Mouse (Mus musculus) left cerebral cortex, postnatal 10 days (tissue): ENCODE results near the gene Coro2b. TPM values are rescaled to one million over a fixed set of nuclear protein-coding genes. Genes with fewer than 3 reads are reported as not detected.

Source experiments
- DNase-seq, 2 experiments: peaks; one replicate each; pipeline ENCODE4 v3.0.0; 2021 to 2022; ENCODE audit warnings: low spot score in 2 of 2, mixed read lengths in 1 of 2; ENCODE audit errors: extremely low spot score in 1 of 2
- intact Hi-C: fragments of 180-260 bp; cut with DNase I; formaldehyde crosslinking; loops from one replicate; pipeline ENCODE4 v1.15.1; 2025
- total RNA-seq, 2 experiments: library from RNA; stranded (reverse); gene quantifications; 2 replicates each; pipeline ENCODE4 v1.2.3; 2021

The Coro2b gene
- total RNA-seq, 2 experiments from 2014 or later = 107 to 113 TPM

- intact Hi-C loops = no loop called here
These were observed 106.1 kb downstream of the Coro2b start for GRCm38 (mm10) chr9:62430741-62431140.

GRCm38 (mm10) chr9:62427010-62427409 is 109.8 kb downstream of the Coro2b start:
- intact Hi-C loops = no loop called here
- peak in 1 of 2 experiments; percentile 18 for DNase-seq

More at GRCm38 (mm10) chr9:62430741-62431140, 106.1 kb downstream of the Coro2b start:
- DNase-seq = no peak

DNA sequence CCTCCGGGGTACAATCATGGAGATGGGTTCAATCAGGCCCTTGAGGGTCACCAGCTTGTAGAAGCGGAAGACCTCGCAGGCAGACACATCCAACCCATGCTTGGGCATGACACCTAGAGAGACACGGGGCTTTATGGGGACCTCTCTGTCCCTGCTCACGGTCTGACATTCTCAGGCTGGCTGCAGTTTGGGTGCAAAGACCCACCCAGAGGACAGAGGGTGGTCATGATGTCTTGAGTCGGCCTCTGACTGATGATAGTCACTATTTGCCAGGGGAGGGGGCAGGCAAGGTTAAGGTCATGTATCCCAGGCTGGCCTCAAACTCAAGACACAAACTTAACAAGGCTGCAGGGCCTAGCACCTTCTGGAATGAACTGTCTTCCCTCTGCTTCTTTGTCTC is 110.3 kb downstream of the Coro2b start:
- intact Hi-C loops = no loop called here
- DNase-seq = no peak

- intact Hi-C loops = no loop called here
- DNase-seq = peak in 1 of 2 experiments; percentile 40
These were observed 110.8 kb downstream of the Coro2b start for GRCm38 (mm10) chr9:62426021-62426420.

DNA sequence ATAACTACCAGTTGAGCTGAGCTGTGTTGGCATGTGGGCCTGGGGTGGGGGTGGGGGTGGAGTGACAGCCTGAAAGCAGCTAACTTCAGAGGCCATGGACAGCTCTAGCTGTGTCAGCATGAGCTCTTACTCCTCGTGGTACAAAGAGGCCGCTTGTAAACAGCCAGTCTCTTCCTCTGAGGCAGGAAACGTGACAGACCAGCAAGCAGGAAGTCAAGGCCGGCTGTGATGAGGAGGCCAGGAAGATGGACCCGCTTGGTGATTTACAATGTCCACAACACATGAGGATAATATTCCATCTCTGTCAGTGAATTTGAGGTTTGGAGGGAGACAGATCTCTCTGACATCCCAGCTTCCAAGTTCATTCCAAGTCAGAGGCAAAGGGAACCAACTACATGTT is 111.6 kb downstream of the Coro2b start:
- peak in 1 of 2 experiments; percentile 51 for DNase-seq
- intact Hi-C loops = no loop called here

DNA sequence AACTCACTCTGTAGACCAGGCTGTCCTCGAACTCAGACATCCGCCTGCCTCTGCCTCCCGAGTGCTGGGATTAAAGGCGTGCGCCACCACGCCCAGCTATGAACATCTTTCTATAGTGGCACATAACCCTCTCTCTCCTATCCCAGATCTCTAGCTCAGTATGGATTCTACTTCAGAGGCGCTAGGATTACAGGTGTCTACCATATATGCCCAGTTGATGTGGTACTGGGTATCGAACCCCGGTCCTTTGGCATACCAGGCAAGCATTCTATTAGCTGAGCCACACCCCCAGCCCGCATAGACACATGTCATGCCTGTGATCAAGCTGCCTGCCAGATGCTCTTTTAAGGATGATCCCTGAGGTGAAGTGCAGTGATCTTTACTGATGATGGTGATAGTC is 113.0 kb downstream of the Coro2b start:
- intact Hi-C loops = no loop called here
- DNase-seq = no peak

DNA sequence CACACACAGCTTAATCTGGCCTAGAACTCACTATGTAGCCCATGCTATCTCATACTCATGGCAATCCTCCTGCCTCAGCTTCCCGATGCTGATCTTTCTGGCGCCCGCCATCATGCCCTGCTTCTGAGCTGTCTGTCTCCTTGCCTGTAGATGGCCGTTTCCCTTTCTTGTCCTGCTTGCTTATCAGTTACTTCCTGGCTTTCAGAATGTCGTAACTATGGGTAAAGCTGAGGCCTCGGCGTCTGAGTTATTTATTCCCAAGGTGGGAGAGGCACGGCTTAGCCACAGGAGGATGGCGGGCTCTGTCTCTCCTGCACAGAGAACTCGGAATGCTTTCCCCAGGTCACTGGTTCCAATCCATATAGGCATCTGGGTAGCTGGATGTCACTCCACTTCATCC is 113.9 kb downstream of the Coro2b start:
- intact Hi-C loops = no loop called here
- no peak for DNase-seq

GRCm38 (mm10) chr9:62421911-62422310 is 114.9 kb downstream of the Coro2b start:
- intact Hi-C loops = no loop called here
- no peak for DNase-seq

- intact Hi-C loops = no loop called here
- peak in 1 of 2 experiments; percentile 83 for DNase-seq
These were observed 115.8 kb downstream of the Coro2b start for GRCm38 (mm10) chr9:62421027-62421426.

- DNase-seq = peak in 1 of 2 experiments; percentile 71
- intact Hi-C loops = no loop called here
These were observed 116.5 kb downstream of the Coro2b start for GRCm38 (mm10) chr9:62420261-62420917.

DNA sequence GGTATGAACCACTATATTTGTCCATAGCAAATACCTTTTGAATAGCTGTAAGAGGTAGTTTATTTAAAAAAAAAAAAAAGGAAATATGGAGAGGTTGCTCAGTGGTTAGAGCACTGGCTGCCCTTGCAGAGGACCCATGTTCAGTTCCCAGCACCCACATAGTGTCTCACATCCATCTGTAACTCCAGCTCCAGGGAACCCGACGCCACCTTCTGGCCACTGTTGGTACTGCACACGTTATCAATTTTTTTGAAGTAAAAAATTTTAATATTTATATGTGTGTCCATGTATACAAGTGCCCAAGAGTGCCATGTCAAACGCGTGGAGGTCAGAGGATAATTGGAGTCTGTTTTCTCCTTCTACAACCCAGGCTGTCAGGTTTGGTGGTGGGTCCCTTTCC is 118.1 kb downstream of the Coro2b start:
- DNase-seq = no peak
- intact Hi-C loops = loop anchor here (5.0 kb wide), 1 partner anchor 134 kb away; no protein-coding TSS in a partner anchor

GRCm38 (mm10) chr9:62407357-62408146 is 129.3 kb downstream of the Coro2b start:
- intact Hi-C loops = no loop called here
- DNase-seq = no peak

DNA sequence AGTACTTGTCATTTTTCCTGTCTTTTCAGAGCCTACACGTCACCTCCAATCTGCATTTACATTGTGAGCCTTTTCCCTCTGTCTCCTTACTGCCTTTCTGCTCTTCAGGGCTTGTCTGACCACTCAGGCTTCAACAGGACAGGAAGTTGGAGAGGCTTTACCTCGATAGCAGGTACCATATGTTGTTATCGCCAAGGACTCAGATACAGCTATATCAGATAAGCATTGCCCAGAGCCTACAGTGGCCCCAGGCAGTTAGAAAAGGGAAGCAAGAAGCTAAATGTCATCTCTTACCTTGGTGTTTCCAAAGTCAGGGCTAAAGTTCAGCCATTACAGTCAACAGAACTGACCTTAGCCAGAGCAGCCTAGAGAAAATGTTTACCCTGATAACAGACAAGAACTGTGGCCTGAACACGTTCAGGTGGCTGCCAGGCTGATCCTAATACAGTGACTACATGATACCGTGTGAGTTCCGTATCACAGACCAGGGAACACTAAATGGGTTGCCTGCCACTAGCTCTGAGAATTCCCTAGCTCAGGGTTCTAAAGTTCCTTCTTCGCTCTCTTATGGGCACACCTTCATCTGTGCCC is 130.3 kb downstream of the Coro2b start:
- intact Hi-C loops = no loop called here
- DNase-seq = no peak

DNA sequence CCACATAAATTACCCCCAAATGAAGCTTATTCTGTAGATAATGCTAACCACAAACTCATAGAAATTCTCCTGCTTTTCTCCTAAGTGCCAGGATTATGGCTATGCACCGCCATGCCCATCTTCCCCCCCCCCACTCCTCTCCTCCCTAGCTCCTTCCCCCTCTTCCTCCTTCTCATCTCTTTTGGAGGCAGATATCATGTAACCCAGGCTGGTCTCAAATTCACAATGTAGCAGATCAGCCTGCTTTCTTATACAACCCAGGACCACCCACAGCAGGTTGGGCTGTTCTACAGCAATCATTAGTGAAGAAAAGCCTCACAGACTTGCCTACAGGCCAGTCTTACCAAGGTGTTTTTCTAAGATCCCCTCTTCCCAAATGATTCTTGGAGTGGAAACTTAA is 135.3 kb downstream of the Coro2b start:
- intact Hi-C loops = no loop called here
- no peak for DNase-seq

- intact Hi-C loops = no loop called here
These were observed 136.2 kb downstream of the Coro2b start for GRCm38 (mm10) chr9:62400531-62401170.

GRCm38 (mm10) chr9:62394163-62394562 is 142.7 kb downstream of the Coro2b start:
- DNase-seq = no peak
- intact Hi-C loops = no loop called here

More at GRCm38 (mm10) chr9:62400531-62401170, 136.2 kb downstream of the Coro2b start:
- no peak for DNase-seq

DNA sequence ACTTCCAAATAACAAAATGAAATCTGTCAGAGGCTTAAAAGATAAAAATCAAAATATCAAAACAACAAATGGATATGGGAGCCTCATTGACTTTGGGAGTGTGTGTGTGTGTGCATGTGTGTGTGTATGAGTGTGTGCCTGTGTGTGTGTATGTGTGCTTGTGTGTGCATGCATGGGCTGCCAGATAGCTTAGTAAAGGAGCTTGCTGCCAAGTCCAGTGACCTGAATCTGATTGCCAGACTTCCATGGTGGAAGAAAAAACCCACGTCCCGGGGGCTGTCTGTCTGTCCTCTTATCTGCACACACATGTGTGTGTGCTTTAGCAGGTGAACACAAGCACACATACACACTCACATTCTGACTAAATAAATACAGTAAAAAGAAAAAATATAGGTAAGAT is 143.3 kb downstream of the Coro2b start:
- intact Hi-C loops = no loop called here
- no peak for DNase-seq

GRCm38 (mm10) chr9:62389735-62390134 is 147.1 kb downstream of the Coro2b start:
- DNase-seq = no peak
- intact Hi-C loops = no loop called here

- no peak for DNase-seq
- intact Hi-C loops = no loop called here
These were observed 150.9 kb downstream of the Coro2b start for GRCm38 (mm10) chr9:62385727-62386518.
